Mouse (Mus musculus): ENCODE data around the gene Best2.

Gene Best2

GRCm38 (mm10) chr8:85014431-85014830, at the start of gene Best2:
Best2 (minus strand) TSS chr8:85014531.
- no peak for DNase-seq (ENCODE audit: extremely low spot score, low read depth, low spot score)

GRCm38 (mm10) chr8:85062603-85063002, 48.3 kb upstream of the Best2 start:
- no peak for DNase-seq (ENCODE audit: extremely low spot score, low read depth, low spot score)

DNA sequence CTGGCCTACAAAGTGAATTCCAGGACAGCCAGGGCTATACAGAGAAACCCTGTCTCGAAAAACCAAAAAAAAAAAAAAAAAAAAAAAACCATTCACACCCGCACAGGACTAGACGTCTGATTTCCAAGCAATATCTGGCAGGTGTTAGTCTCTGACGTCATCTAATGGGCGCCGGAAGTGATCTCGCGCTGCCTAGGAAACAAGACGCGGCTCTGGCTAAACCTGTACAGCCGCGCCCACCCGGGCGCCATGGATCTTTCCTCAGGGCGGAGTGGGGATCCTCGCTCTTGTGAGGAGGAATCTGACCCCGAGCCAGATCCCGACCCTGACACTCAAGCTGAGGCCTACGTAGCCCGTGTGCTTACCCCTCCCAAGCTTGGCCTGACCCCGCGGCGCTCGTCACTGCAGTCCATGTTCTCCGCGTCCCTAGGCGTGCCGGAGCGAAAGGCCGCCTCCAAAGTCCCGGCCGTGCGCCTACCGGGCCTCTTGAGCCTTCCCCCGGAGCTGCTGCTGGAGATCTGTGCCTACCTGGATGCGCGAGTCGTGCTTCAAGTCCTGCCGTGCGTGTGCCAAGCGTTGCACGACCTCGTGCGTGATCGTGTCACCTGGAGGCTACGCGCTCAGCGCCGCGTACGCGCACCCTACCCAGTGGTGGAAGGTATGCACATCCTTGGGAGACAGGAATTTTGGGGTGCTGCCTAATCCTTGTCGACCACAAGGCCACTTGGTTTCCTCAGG, 45.7 kb upstream of the Best2 start, which contains the start of gene Fbxw9:
Gene Fbxw9, plus strand, starts transcription at position 177 of the 738 bp plus-strand sequence.
- no peak for DNase-seq (ENCODE audit: extremely low spot score, low read depth, low spot score)

- no peak for DNase-seq (ENCODE audit: extremely low spot score, low read depth, low spot score)
Measured at GRCm38 (mm10) chr8:85057367-85057766, 43.0 kb upstream of the Best2 start.

DNA sequence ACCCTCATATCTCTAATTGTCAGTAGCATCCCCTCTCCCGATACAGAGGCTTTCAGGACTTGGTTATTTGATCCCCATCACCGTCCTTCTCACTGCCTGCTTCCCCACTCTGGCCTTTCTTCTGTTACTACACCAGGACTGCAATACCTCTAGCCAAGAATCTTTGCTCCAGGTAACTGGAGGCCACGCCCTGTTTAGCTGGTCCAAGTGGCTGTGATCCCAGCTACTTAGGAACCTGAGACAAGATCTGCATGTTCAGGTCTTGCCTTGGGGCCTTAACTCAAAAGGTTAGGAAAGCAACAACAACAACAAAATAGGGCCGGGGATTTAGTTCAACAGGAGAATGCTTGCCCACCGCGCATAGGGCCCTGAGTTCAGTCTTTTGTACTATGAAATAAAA, 29.3 kb upstream of the Best2 start:
- DNase-seq (ENCODE audit: extremely low spot score, low read depth, low spot score) = no peak

- no peak for DNase-seq (ENCODE audit: extremely low spot score, low read depth, low spot score)
Measured at GRCm38 (mm10) chr8:85037681-85038531, 23.6 kb upstream of the Best2 start.

GRCm38 (mm10) chr8:85037366-85037680, 23.0 kb upstream of the Best2 start:
- no peak for DNase-seq (ENCODE audit: extremely low spot score, low read depth, low spot score)

DNA sequence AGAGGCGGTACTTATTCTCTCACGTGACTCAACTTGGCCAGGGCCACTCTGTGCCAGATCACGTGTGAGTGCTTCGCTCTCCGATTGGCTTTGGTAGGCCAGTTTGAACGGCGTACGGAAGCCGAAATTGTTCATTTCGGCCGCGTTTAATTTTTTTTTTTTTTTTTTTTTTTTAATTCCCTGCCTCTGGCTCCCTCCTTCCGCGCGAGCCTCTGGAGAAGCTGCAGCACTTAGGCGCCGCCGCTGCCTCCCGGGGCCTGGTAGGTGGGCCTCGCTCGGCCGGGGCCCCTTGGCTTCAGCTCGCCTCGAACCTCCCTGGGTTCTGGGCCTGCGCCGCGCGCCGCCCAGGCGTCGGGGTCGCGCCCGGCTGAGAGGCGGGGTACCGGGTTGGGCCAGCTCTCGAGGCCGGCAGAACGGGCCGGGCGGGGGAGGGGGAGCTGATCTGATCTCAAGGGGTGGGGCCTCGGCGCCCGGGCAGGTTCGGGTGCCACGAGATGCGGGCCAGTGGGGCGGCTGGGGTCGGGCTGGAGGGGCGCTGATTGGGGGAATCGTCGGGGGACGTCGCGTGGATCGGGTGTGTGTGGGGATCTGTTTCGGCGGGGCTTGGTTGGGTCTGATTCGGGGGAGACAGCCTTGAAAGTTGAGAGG, 22.5 kb upstream of the Best2 start, which contains the start of gene Tnpo2:
Gene Tnpo2, plus strand, starts transcription at position 198 of the 648 bp plus-strand sequence.
- DNase-seq (ENCODE audit: extremely low spot score, low read depth, low spot score) = peak; percentile 89

DNA sequence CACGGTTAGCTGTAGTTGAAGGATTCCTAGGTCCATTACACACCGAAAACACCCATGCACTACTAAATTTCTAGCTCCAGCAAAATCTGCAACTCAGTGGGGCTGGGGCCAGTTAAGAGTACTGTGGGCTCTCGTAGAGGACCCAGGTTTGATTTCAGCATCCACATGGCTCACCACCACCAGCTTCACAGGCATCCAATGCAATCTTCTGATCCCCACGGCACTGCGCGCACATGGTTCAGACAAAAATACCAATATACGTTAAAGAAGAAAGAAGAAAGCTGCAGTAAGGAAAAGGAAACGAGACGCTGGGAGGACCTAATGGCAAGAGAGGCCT, 22.0 kb upstream of the Best2 start:
- no peak for DNase-seq (ENCODE audit: extremely low spot score, low read depth, low spot score)

DNA sequence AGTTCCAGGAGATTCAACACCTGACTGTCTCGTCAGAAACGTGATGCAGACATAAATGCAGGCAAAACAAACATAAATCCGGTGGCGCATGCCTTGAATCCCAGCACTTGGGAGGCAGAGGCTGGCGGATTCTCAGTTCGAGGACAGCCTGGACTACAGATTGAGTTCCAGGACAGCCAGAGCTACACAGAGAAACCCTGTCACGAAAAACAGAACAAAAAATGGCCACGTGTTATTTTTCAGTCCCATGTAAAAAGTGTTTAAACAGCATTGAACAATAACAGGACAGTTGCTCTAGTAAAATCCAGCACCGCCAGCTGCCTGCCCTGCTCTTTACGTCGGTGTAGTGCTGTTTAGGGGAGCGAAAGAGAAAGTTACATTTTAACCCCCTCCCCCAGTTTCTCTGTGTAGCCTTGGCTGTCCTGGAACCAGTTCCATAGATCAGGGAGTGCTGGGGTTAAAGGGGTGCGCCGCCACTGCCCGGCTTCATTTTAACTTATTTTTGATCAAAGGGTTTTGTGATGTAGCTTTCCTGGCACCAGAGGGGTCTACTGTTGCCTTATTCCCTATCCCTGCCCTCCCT, 21.5 kb upstream of the Best2 start:
- no peak for DNase-seq (ENCODE audit: extremely low spot score, low read depth, low spot score)

- DNase-seq (ENCODE audit: extremely low spot score, low read depth, low spot score) = no peak
Measured at GRCm38 (mm10) chr8:85035165-85035727, 20.9 kb upstream of the Best2 start.

DNA sequence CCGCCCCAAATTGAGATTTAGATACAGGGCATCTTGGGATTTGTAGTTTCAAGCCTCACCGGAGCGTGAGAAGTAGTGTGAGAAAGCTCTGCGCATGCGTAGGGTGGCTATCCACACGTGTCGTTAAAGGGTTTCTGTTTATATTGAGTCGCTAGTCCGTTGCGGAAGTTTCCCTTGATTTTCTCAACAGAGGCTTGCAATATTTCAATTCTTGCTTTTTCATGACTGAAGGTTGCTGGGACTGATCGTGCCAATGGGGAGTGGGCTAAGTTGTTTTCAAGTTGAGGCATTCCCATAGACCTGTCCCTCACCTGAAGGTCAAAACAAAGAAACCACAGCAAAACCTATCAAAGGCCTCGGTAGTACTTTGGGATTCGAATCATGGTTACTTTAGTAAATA, 20.4 kb upstream of the Best2 start:
- no peak for DNase-seq (ENCODE audit: extremely low spot score, low read depth, low spot score)

DNA sequence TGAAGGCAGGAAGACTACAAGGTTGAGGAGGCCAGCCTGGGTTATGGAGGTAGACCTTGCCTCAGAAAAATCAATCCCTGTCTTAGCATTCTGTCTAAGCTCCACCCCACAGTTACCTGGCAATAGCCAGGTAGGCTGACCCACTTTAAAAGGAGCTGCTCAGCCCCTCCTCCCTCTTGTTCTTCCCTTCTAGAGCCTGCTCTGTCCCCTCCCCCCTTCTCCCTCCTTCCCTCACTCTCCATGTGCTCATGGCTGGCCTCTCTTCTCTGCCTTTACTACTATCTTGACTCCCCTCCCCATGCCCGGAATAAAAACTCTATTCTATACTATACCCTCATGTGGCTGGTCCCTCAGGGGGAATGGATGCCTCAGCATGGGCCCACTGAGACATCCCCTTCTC, 19.5 kb upstream of the Best2 start:
- DNase-seq (ENCODE audit: extremely low spot score, low read depth, low spot score) = no peak

DNA sequence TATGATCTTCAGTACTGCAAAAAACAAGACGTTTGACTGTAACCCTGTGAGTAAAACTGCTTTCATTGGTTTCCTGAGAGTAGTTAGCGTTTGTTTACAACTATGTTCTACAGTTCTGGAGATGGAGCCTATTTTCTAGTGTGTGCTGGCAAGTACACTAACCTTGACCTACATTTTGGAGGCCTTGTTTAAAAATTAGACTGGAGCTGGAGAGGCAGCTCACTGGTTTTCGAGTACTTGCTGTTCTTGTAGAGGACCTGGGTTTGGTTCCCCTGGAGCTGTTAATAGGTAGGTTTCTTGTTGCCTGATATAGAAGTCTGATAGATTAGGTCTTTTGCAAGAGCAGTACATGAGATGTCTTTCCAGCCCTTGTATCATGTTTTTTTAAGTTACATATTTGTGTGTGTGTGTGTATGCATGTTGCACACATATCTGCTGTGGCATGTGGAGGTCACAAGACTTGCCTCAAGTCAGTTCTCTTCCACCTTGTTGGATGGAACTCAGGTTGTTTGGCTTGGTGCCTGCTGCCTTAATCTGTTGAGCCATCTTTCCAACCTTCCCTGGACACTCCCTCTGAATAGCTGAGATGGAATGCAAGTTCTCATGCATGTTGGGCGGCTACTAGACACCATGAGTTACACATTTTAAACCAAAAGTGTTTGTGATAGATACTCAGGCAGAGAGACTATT, 18.4 kb upstream of the Best2 start:
- no peak for DNase-seq (ENCODE audit: extremely low spot score, low read depth, low spot score)

DNA sequence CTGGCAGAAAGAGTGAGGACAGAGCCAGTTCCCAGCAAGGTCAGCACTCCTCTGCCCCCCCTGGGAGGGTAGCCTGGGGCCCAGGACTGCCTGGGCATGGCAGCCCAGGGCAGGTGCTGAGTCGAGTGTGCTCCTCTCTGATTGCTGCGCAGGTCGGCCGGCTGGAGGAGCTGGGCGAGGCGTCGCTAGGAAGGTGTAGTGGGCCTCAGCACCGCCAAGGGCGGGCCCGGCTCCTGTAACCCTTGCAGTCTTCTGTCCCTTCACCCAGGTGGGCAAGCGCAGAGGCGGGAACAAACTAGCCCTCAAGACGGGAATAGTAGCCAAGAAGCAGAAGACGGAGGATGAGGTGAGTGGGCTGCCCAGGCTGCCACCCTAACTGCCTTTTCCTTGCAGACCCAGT, 14.9 kb upstream of the Best2 start:
- DNase-seq (ENCODE audit: extremely low spot score, low read depth, low spot score) = no peak

GRCm38 (mm10) chr8:85027922-85028321, 13.6 kb upstream of the Best2 start:
- no peak for DNase-seq (ENCODE audit: extremely low spot score, low read depth, low spot score)

DNA sequence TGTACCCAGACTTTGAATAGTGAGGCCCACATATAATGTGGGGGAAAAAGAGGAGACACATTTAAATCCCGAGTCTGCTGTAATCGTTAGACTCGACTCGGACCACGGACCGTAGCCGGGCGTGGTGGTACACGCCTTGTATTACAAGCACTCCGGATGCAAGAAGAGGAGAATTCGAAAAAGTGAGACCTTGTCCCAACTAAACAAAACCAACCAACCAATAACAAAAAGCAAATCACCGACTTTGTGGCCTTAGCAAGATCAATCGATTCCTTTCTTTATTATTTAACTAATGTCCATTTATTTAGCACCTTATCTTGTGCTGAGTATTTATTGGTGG, 13.2 kb upstream of the Best2 start:
- DNase-seq (ENCODE audit: extremely low spot score, low read depth, low spot score) = no peak

- DNase-seq (ENCODE audit: extremely low spot score, low read depth, low spot score) = peak; percentile 95
Measured at GRCm38 (mm10) chr8:85026670-85027515, 12.6 kb upstream of the Best2 start, which contains the start of gene Trir. Trir (plus strand) TSS chr8:85026823.

DNA sequence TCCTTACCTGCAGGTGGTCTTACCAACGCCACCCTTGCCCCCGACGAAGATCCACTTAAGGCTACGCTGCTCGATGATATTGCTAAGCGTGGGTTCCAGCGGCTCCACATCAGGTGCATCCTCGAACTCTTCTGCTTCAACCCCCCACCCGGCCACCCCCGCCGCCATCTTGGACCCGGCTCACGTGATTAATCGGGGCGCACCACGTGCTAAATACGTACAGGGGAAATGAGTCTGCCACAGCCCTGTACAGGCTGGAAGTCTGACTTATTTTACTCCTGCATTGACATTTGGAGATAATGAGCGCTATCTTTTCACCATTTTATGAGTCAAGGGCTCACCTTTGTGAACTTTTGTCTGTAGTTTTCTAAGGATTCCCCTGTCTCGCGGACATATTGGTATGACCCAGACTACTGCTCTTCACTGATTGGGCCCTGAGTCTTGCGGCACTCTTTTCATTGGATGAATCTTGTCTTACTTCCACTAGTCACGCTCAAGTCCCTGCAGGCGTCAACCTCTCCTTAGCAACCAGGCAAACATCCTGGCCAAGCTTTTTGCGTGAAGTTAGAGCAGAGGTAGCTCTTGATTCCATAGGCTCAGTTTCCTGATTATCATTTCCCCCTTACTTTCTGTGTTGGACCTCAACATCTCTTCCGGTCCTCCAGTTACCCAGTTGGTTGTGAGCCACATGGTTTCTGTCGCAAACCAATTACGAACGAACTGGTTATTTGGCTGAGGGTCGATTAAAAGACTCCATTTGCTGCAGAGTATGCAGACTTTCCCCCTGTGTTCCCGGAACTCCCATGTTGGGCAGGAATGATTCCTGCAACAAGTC, 11.0 kb upstream of the Best2 start, which contains the start of gene Asna1:
Gene Asna1, minus strand, starts transcription at position 184 of the 835 bp plus-strand sequence.
- DNase-seq (ENCODE audit: extremely low spot score, low read depth, low spot score) = peak; percentile 98

All from hindlimb bud, embryonic 11.5 days (tissue).